Mouse (Mus musculus) CD4-positive, CD25-positive, alpha-beta regulatory T cell, adult 2 months (primary cell): ENCODE results near the gene Hnrnpu.
"Not testable (repeated sequence)": the region's sequence is repeated elsewhere in the genome, so short reads cannot be mapped to it uniquely, and the experiment has no call there.

Experiments used
- DNase-seq: peaks from one replicate; pipeline ENCODE4 v3.0.0-alpha.2; 2012; ENCODE audit warnings: low read depth, low spot score

The Hnrnpu gene

GRCm38 (mm10) chr1:178313039-178313597, 24.5 kb downstream of the Hnrnpu start:
- no peak for DNase-seq

- DNase-seq: peak; percentile 39
These were observed 27.5 kb downstream of the Hnrnpu start for GRCm38 (mm10) chr1:178310128-178310527.

GRCm38 (mm10) chr1:178309487-178309886, 28.1 kb downstream of the Hnrnpu start:
- no peak for DNase-seq

- DNase-seq: peak; percentile 87
These were observed 34.2 kb downstream of the Hnrnpu start for GRCm38 (mm10) chr1:178303425-178303824.

- not testable (repeated sequence) for DNase-seq
These were observed 36.3 kb downstream of the Hnrnpu start for GRCm38 (mm10) chr1:178301261-178301660.

GRCm38 (mm10) chr1:178294051-178294450, 43.5 kb downstream of the Hnrnpu start:
- DNase-seq: no peak

- DNase-seq: no peak
These were observed 45.9 kb downstream of the Hnrnpu start for GRCm38 (mm10) chr1:178291716-178292115.

GRCm38 (mm10) chr1:178287601-178288176, 49.9 kb downstream of the Hnrnpu start:
- DNase-seq: no peak

GRCm38 (mm10) chr1:178283946-178284720, 53.5 kb downstream of the Hnrnpu start:
- DNase-seq: no peak

GRCm38 (mm10) chr1:178283314-178283713, 54.3 kb downstream of the Hnrnpu start:
- DNase-seq: not testable (repeated sequence)

GRCm38 (mm10) chr1:178276054-178276911, 61.3 kb downstream of the Hnrnpu start:
- DNase-seq: peak; percentile 22

- DNase-seq: no peak
These were observed 61.9 kb downstream of the Hnrnpu start for GRCm38 (mm10) chr1:178275738-178276053.

GRCm38 (mm10) chr1:178275174-178275730, 62.3 kb downstream of the Hnrnpu start:
- no peak for DNase-seq
